Comparison of ENCODE assay signal across 32 mouse cellular contexts in genomic region chr15:81172259-81172658, GRCm38 (mm10).
"Had no signal": no experiment of that assay in that cellular context is flagged by ENCODE, and none has a peak within 500 bp of the region (broad histone marks: within the 10 kb centered on the region; RNA-seq: fewer than 3 reads in every experiment).

No protein-coding gene starts in this region.

- H3K9me3 ChIP-seq: limb, embryonic 10.5 days; limb, embryonic 12.5 days; limb, embryonic 13.5 days; limb, embryonic 15.5 days; liver, embryonic 12.5 days; liver, embryonic 13.5 days; liver, embryonic 15.5 days; lung, embryonic 15.5 days; megakaryocyte, embryonic 14.5 days; midbrain, embryonic 10.5 days; midbrain, embryonic 12.5 days; midbrain, embryonic 13.5 days; midbrain, embryonic 15.5 days; neural tube, embryonic 12.5 days had no signal

- H3K9ac ChIP-seq: limb, embryonic 12.5 days; limb, embryonic 13.5 days; limb, embryonic 15.5 days; liver, embryonic 12.5 days; liver, embryonic 13.5 days; liver, embryonic 14.5 days; liver, embryonic 15.5 days; liver, postnatal 0 days; lung, embryonic 14.5 days; lung, embryonic 15.5 days; midbrain, embryonic 12.5 days; midbrain, embryonic 13.5 days; midbrain, embryonic 15.5 days; neural tube, embryonic 12.5 days had no signal

- H3K4me1 ChIP-seq: limb, embryonic 10.5 days; liver, embryonic 15.5 days; midbrain, embryonic 10.5 days; midbrain, embryonic 12.5 days; neural tube, embryonic 12.5 days had no signal

- H3K27ac ChIP-seq: limb, embryonic 10.5 days; limb, embryonic 12.5 days; limb, embryonic 13.5 days; limb, embryonic 15.5 days; liver, embryonic 12.5 days; liver, embryonic 13.5 days; liver, embryonic 14.5 days; liver, embryonic 15.5 days; lung, embryonic 15.5 days; macrophage; midbrain, embryonic 10.5 days; midbrain, embryonic 12.5 days; midbrain, embryonic 13.5 days; midbrain, embryonic 15.5 days; neural tube, embryonic 12.5 days had no signal

- H3K27me3 ChIP-seq: limb, embryonic 12.5 days; limb, embryonic 13.5 days; limb, embryonic 15.5 days; liver, embryonic 12.5 days; liver, embryonic 13.5 days; liver, embryonic 15.5 days; lung, embryonic 15.5 days; megakaryocyte, embryonic 14.5 days; midbrain, embryonic 12.5 days; midbrain, embryonic 13.5 days; midbrain, embryonic 15.5 days; neural tube, embryonic 12.5 days had no signal

- H3K4me3 ChIP-seq: limb, embryonic 10.5 days; limb, embryonic 12.5 days; limb, embryonic 13.5 days; limb, embryonic 15.5 days; liver, embryonic 12.5 days; liver, embryonic 13.5 days; liver, embryonic 15.5 days; lung, embryonic 15.5 days; megakaryocyte, embryonic 14.5 days; midbrain, embryonic 10.5 days; midbrain, embryonic 12.5 days; midbrain, embryonic 13.5 days; midbrain, embryonic 15.5 days; myocyte; neural tube, embryonic 12.5 days had no signal

- H3K4me2 ChIP-seq: limb, embryonic 12.5 days; limb, embryonic 13.5 days; limb, embryonic 15.5 days; liver, embryonic 11.5 days; liver, embryonic 12.5 days; liver, embryonic 13.5 days; liver, embryonic 15.5 days; lung, embryonic 14.5 days; lung, embryonic 15.5 days; midbrain, embryonic 11.5 days; midbrain, embryonic 12.5 days; midbrain, embryonic 13.5 days; midbrain, embryonic 15.5 days; neural tube, embryonic 12.5 days had no signal

- H3K36me3 ChIP-seq: limb, embryonic 15.5 days; liver, embryonic 12.5 days; liver, embryonic 13.5 days; liver, embryonic 15.5 days; lung, embryonic 15.5 days; midbrain, embryonic 15.5 days had no signal

- DNase-seq: left cerebral cortex, postnatal 4 days; liver; liver, embryonic 13.5 days; liver, postnatal 0 days; lung, adult 18-20 months; lung, adult 2 months; lung, embryonic 14.5 days; lung, postnatal 10 days; lung, postnatal 14 days; lung, postnatal 36 days; lung, postnatal 4 days; midbrain, embryonic 14.5 days had no signal

- ATAC-seq: liver, embryonic 12.5 days; liver, postnatal 0 days; lung, postnatal 0 days; midbrain, embryonic 13.5 days; midbrain, embryonic 15.5 days; midbrain, embryonic 16.5 days had no signal
